Mouse (Mus musculus): Measurements from ENCODE around the gene Orai3. TPM values are rescaled to one million over a fixed set of nuclear protein-coding genes. Genes with fewer than 3 reads are reported as not detected.
"Not testable (repeated sequence)": the region's sequence is repeated elsewhere in the genome, so short reads cannot be mapped to it uniquely, and the experiment has no call there.

Orai3 gene
- total RNA-seq, 2 experiments from 2014 or later: 8.4 to 9.2 TPM

- no peak for DNase-seq
- intact Hi-C loops (cut with DNase I): no loop called here
Measured at GRCm38 (mm10) chr7:127760478-127760877, 9.1 kb upstream of the Orai3 start.

- peak; percentile 59 to 71 for DNase-seq
- intact Hi-C loops (cut with DNase I): no loop called here
Measured at GRCm38 (mm10) chr7:127761026-127761425, 8.6 kb upstream of the Orai3 start.

GRCm38 (mm10) chr7:127763642-127764041 is 6.0 kb upstream of the Orai3 start:
- DNase-seq: no peak
- intact Hi-C loops (cut with DNase I): no loop called here

GRCm38 (mm10) chr7:127765756-127766155 is 3.9 kb upstream of the Orai3 start:
- intact Hi-C loops (cut with DNase I): no loop called here
- DNase-seq: no peak

GRCm38 (mm10) chr7:127766851-127767609 is 2.6 kb upstream of the Orai3 start:
- DNase-seq: no peak
- intact Hi-C loops (cut with DNase I): no loop called here

- intact Hi-C loops (cut with DNase I): no loop called here
- DNase-seq: no peak
Measured at GRCm38 (mm10) chr7:127767671-127768345, 1.8 kb upstream of the Orai3 start.

- intact Hi-C loops (cut with DNase I): no loop called here
- no peak for DNase-seq
Measured at GRCm38 (mm10) chr7:127768346-127768996, 1.1 kb upstream of the Orai3 start.

GRCm38 (mm10) chr7:127768997-127769593 is 520 bp upstream of the Orai3 start:
- peak; percentile 91 for DNase-seq
- intact Hi-C loops (cut with DNase I): no loop called here

GRCm38 (mm10) chr7:127770039-127770905 is 657 bp downstream of the Orai3 start:
- DNase-seq: no peak

GRCm38 (mm10) chr7:127771262-127771661 is 1.6 kb downstream of the Orai3 start:
- intact Hi-C loops (cut with DNase I): no loop called here

More at GRCm38 (mm10) chr7:127770039-127770905, 657 bp downstream of the Orai3 start:
- intact Hi-C loops (cut with DNase I): no loop called here

GRCm38 (mm10) chr7:127772080-127772479 is 2.5 kb downstream of the Orai3 start:
- intact Hi-C loops (cut with DNase I): no loop called here
- DNase-seq: no peak

More at GRCm38 (mm10) chr7:127771262-127771661, 1.6 kb downstream of the Orai3 start:
- no peak for DNase-seq

- intact Hi-C loops (cut with DNase I): no loop called here
- DNase-seq: no peak
Measured at GRCm38 (mm10) chr7:127772557-127772956, 2.9 kb downstream of the Orai3 start.

- DNase-seq: peak; percentile 57 to 67
- intact Hi-C loops (cut with DNase I): no loop called here
Measured at GRCm38 (mm10) chr7:127773664-127774384, 4.2 kb downstream of the Orai3 start.

GRCm38 (mm10) chr7:127775837-127776236 is 6.2 kb downstream of the Orai3 start:
- DNase-seq; intact Hi-C loops (cut with DNase I): not testable (repeated sequence)

GRCm38 (mm10) chr7:127776426-127776825 is 6.8 kb downstream of the Orai3 start, which contains the start of gene Setd1a:
Gene Setd1a, plus strand, starts transcription at chr7:127776670.
- peak; percentile 78 to 88 for DNase-seq
- intact Hi-C loops (cut with DNase I): no loop called here

- peak; percentile 96 for DNase-seq
- intact Hi-C loops (cut with DNase I): no loop called here
Measured at GRCm38 (mm10) chr7:127776878-127777473, 7.4 kb downstream of the Orai3 start.

- DNase-seq: no peak
- intact Hi-C loops (cut with DNase I): no loop called here
Measured at GRCm38 (mm10) chr7:127777474-127778266, 8.1 kb downstream of the Orai3 start.

- intact Hi-C loops (cut with DNase I): no loop called here
- DNase-seq: no peak
Measured at GRCm38 (mm10) chr7:127778350-127778749, 8.7 kb downstream of the Orai3 start.
